Mouse (Mus musculus) CH12.LX (cell line): ENCODE data around the gene Tspan14.
A peak's percentile ranks its signal among the peaks of the same experiment; 100 is the strongest.

ENCODE experiments used
- CTCF ChIP-seq, 2 experiments: IDR thresholded peaks in 1 of 2; conservative IDR thresholded peaks in 1 of 2; 2 replicates each; pipeline ENCODE4 v1.5.1; 2011 to 2012; ENCODE audit warnings: low read depth in 2 of 2, low read length in 2 of 2, improper control_type of control experiment in 1 of 2, inconsistent platforms in 1 of 2, mild to moderate bottlenecking in 1 of 2, moderate library complexity in 1 of 2
- EP300 ChIP-seq: IDR thresholded peaks from 2 replicates; pipeline ENCODE4 v1.6.1; 2011; ENCODE audit warnings: low read length, improper control_type of control experiment
- KAT2A ChIP-seq: IDR thresholded peaks from 2 replicates; pipeline ENCODE4 v1.6.1; 2012; ENCODE audit warnings: low read length, improper control_type of control experiment, inconsistent platforms; ENCODE audit not compliant: insufficient replicate concordance
- MXI1 ChIP-seq: IDR thresholded peaks from 2 replicates; pipeline ENCODE4 v1.6.1; 2011; ENCODE audit warnings: mild to moderate bottlenecking, low read depth, low read length, improper control_type of control experiment
- POLR2A ChIP-seq: IDR thresholded peaks from 2 replicates; pipeline ENCODE4 v1.6.1; 2011; ENCODE audit warnings: low read depth, mild to moderate bottlenecking, improper control_type of control experiment, low read length
- POLR2AphosphoS2 ChIP-seq: IDR thresholded peaks from 2 replicates; pipeline ENCODE4 v1.6.1; 2011; ENCODE audit warnings: low read depth, low read length, improper control_type of control experiment
- USF1 ChIP-seq: IDR thresholded peaks from 2 replicates; pipeline ENCODE4 v1.6.1; 2014; ENCODE audit warnings: low read depth, mild to moderate bottlenecking, inconsistent platforms, low read length, improper control_type of control experiment

- TF ChIP-seq POLR2AphosphoS2 (no peak), CTCF (conservative IDR thresholded peaks at IDR 0.05 in 1 of 2, IDR thresholded peaks at IDR 0.05 in 1 of 2; ENCODE audit: low read depth in 2 of 2, low read length in 2 of 2) (no peak), EP300 (no peak), POLR2A (peak; percentile 54; the same call in 1 of the 2 replicates), USF1 (no peak), MXI1 (peak; percentile 29; the same call in 1 of the 2 replicates), KAT2A (no peak)
These were observed at the start of gene Tspan14 for GRCm38 (mm10) chr14:40966392-40966861.
